ENCODE assay signal across 21 mouse cellular contexts in genomic region chr13:25159917-25160316, GRCm38 (mm10).
A peak's percentile ranks its signal among the peaks of the same experiment; 100 is the strongest.
DNase-seq lines count a peak whose midpoint lies in the region; ATAC-seq and TF ChIP-seq lines count a peak whose summit lies in the region.
"Had no signal": no experiment of that assay in that cellular context is flagged by ENCODE, and none has a peak within 500 bp of the region (broad histone marks: within the 10 kb centered on the region; RNA-seq: fewer than 3 reads in every experiment).

No protein-coding gene starts in this region.

- no peak for TF ChIP-seq CTCF in lung, embryonic 14.5 days (IDR thresholded peaks at IDR 0.05; ENCODE audit: low read depth)

- H3K4me2 ChIP-seq in forebrain, embryonic 16.5 days (ENCODE audit: low read length): no peak overlapping the region
- no peak overlapping the region for H3K4me2 ChIP-seq in forebrain, embryonic 11.5 days (ENCODE audit: low read depth, low read length, severe bottlenecking)
- no peak overlapping the region for H3K4me2 ChIP-seq in lung, embryonic 14.5 days
- no peak overlapping the region for H3K4me2 ChIP-seq in lung, embryonic 16.5 days (ENCODE audit: low read depth, low read length)
- H3K4me2 ChIP-seq in stomach, embryonic 16.5 days (ENCODE audit: low read depth, low read length): no peak overlapping the region
- no peak overlapping the region for H3K4me2 ChIP-seq in heart, embryonic 12.5 days
- H3K4me2 ChIP-seq: embryonic facial prominence, embryonic 15.5 days; limb, embryonic 13.5 days; midbrain, embryonic 11.5 days; neural tube, embryonic 12.5 days had no signal

- H3K27ac ChIP-seq in forebrain, embryonic 16.5 days (ENCODE audit: low read length): no peak overlapping the region
- H3K27ac ChIP-seq in forebrain, embryonic 11.5 days (ENCODE audit: low read depth, low read length): no peak overlapping the region
- H3K27ac ChIP-seq in lung, embryonic 14.5 days (ENCODE audit: low read depth): peak overlapping the region; percentile 6; the same call in 1 of the 2 replicates
- H3K27ac ChIP-seq in lung, embryonic 16.5 days (ENCODE audit: low read length): no peak overlapping the region
- H3K27ac ChIP-seq in stomach, embryonic 16.5 days (ENCODE audit: low read length): no peak overlapping the region
- H3K27ac ChIP-seq in heart, embryonic 12.5 days (ENCODE audit: poor library complexity, severe bottlenecking): no peak overlapping the region
- H3K27ac ChIP-seq: embryonic facial prominence, embryonic 15.5 days; heart, embryonic 10.5 days; limb, embryonic 13.5 days; neural tube, embryonic 12.5 days had no signal

- no peak overlapping the region for H3K4me3 ChIP-seq in forebrain, embryonic 16.5 days (replicated peaks; ENCODE audit: low read length)
- H3K4me3 ChIP-seq in forebrain, embryonic 11.5 days (ENCODE audit: low read depth, low read length): no peak overlapping the region
- no peak overlapping the region for H3K4me3 ChIP-seq in lung, embryonic 14.5 days (ENCODE audit: low read depth, low read length)
- H3K4me3 ChIP-seq in lung, embryonic 16.5 days (ENCODE audit: low read length): no peak overlapping the region
- H3K4me3 ChIP-seq in stomach, embryonic 16.5 days (replicated peaks; ENCODE audit: low read length): no peak overlapping the region
- H3K4me3 ChIP-seq in heart, embryonic 12.5 days: no peak overlapping the region
- H3K4me3 ChIP-seq: embryonic facial prominence, embryonic 15.5 days; heart, embryonic 10.5 days; limb, embryonic 13.5 days; neural tube, embryonic 12.5 days had no signal

- no peaks in the 10 kb centered on the region for H3K36me3 ChIP-seq in forebrain, embryonic 16.5 days (ENCODE audit: control insufficient read depth, insufficient read depth)
- H3K36me3 ChIP-seq in forebrain, embryonic 11.5 days (ENCODE audit: control insufficient read depth, insufficient read depth, low read length): no peaks in the 10 kb centered on the region
- H3K36me3 ChIP-seq in lung, embryonic 14.5 days (ENCODE audit: insufficient read depth): no peaks in the 10 kb centered on the region
- no peaks in the 10 kb centered on the region for H3K36me3 ChIP-seq in lung, embryonic 16.5 days (ENCODE audit: control insufficient read depth, insufficient read depth, low read length)
- no peaks in the 10 kb centered on the region for H3K36me3 ChIP-seq in stomach, embryonic 16.5 days (ENCODE audit: control insufficient read depth, insufficient read depth, low read length)
- no peaks in the 10 kb centered on the region for H3K36me3 ChIP-seq in heart, embryonic 12.5 days
- H3K36me3 ChIP-seq: embryonic facial prominence, embryonic 15.5 days; heart, embryonic 10.5 days; limb, embryonic 13.5 days; neural tube, embryonic 12.5 days had no signal

- no peak overlapping the region for H3K9ac ChIP-seq in forebrain, embryonic 16.5 days (replicated peaks; ENCODE audit: low read depth, low read length)
- H3K9ac ChIP-seq in forebrain, embryonic 11.5 days (ENCODE audit: low read length): no peak overlapping the region
- H3K9ac ChIP-seq in lung, embryonic 14.5 days: no peak overlapping the region
- no peak overlapping the region for H3K9ac ChIP-seq in lung, embryonic 16.5 days (ENCODE audit: low read length)
- no peak overlapping the region for H3K9ac ChIP-seq in stomach, embryonic 16.5 days (ENCODE audit: low read length)
- no peak overlapping the region for H3K9ac ChIP-seq in heart, embryonic 12.5 days
- H3K9ac ChIP-seq: embryonic facial prominence, embryonic 15.5 days; limb, embryonic 13.5 days; neural tube, embryonic 12.5 days had no signal

- 65% methylated on average over 2 of the region's 2 CpGs for WGBS in forebrain, embryonic 16.5 days
- 77% methylated on average over 2 of the region's 2 CpGs for WGBS in forebrain, embryonic 11.5 days
- 39% methylated on average over 2 of the region's 2 CpGs for WGBS in lung, embryonic 14.5 days
- WGBS in lung, embryonic 16.5 days: 38% methylated on average over 2 of the region's 2 CpGs
- 30% methylated on average over 2 of the region's 2 CpGs for WGBS in stomach, embryonic 16.5 days
- WGBS in heart, embryonic 12.5 days: 63% methylated on average over 2 of the region's 2 CpGs

- H3K9me3 ChIP-seq in forebrain, embryonic 16.5 days (ENCODE audit: control insufficient read depth, low read length): no peaks in the 10 kb centered on the region
- H3K9me3 ChIP-seq in forebrain, embryonic 11.5 days (ENCODE audit: control insufficient read depth, low read length): no peaks in the 10 kb centered on the region
- H3K9me3 ChIP-seq in lung, embryonic 14.5 days (ENCODE audit: low read depth, low read length): no peaks in the 10 kb centered on the region
- no peaks in the 10 kb centered on the region for H3K9me3 ChIP-seq in lung, embryonic 16.5 days (ENCODE audit: control insufficient read depth, low read length)
- H3K9me3 ChIP-seq in stomach, embryonic 16.5 days (replicated peaks; ENCODE audit: control insufficient read depth, low read length): no peaks in the 10 kb centered on the region
- no peaks in the 10 kb centered on the region for H3K9me3 ChIP-seq in heart, embryonic 12.5 days (replicated peaks)
- H3K9me3 ChIP-seq: embryonic facial prominence, embryonic 15.5 days; heart, embryonic 10.5 days; limb, embryonic 13.5 days; neural tube, embryonic 12.5 days had no signal

- ATAC-seq in forebrain, embryonic 16.5 days: 0 out of 2 replicates have a peak, but pooled peaks have one; percentile 21
- ATAC-seq in forebrain, embryonic 11.5 days (replicated peaks; ENCODE audit: low FRiP score): no peak
- ATAC-seq in lung, embryonic 14.5 days (ENCODE audit: insufficient read depth): peak; percentile 89
- peak; percentile 82 for ATAC-seq in lung, embryonic 16.5 days (ENCODE audit: low read depth)
- peak; percentile 58; the same call in 1 of the 2 replicates for ATAC-seq in stomach, embryonic 16.5 days (ENCODE audit: insufficient read depth, low FRiP score)
- no peak for ATAC-seq in heart, embryonic 12.5 days (ENCODE audit: insufficient number of reproducible peaks, low FRiP score)

- H3K27me3 ChIP-seq in forebrain, embryonic 16.5 days (replicated peaks; ENCODE audit: control insufficient read depth, insufficient read depth, low read length): no peaks in the 10 kb centered on the region
- no peaks in the 10 kb centered on the region for H3K27me3 ChIP-seq in forebrain, embryonic 11.5 days (ENCODE audit: control insufficient read depth, insufficient read depth, low read length)
- no peaks in the 10 kb centered on the region for H3K27me3 ChIP-seq in lung, embryonic 14.5 days (ENCODE audit: insufficient read depth, low read length)
- no peaks in the 10 kb centered on the region for H3K27me3 ChIP-seq in lung, embryonic 16.5 days (ENCODE audit: control insufficient read depth, insufficient read depth, low read depth, low read length)
- H3K27me3 ChIP-seq in stomach, embryonic 16.5 days (ENCODE audit: control insufficient read depth, insufficient read depth, low read length): no peaks in the 10 kb centered on the region
- H3K27me3 ChIP-seq in heart, embryonic 12.5 days (replicated peaks): no peaks in the 10 kb centered on the region
- H3K27me3 ChIP-seq: CH12.LX; embryonic facial prominence, embryonic 15.5 days; limb, embryonic 13.5 days; neural tube, embryonic 12.5 days had no signal

- peaks cover 8% of the 10 kb centered on the region for H3K4me1 ChIP-seq in forebrain, embryonic 16.5 days (replicated peaks; ENCODE audit: control insufficient read depth, insufficient read depth, low read length)
- H3K4me1 ChIP-seq in forebrain, embryonic 11.5 days (replicated peaks; ENCODE audit: control insufficient read depth, insufficient read depth, low read length): no peaks in the 10 kb centered on the region
- H3K4me1 ChIP-seq in lung, embryonic 14.5 days (ENCODE audit: insufficient read depth): no peaks in the 10 kb centered on the region
- peaks cover 2% of the 10 kb centered on the region; the same call in 1 of the 2 replicates for H3K4me1 ChIP-seq in lung, embryonic 16.5 days (replicated peaks; ENCODE audit: control insufficient read depth, insufficient read depth, low read length)
- no peaks in the 10 kb centered on the region for H3K4me1 ChIP-seq in stomach, embryonic 16.5 days (ENCODE audit: control insufficient read depth, insufficient read depth, low read length)
- no peaks in the 10 kb centered on the region for H3K4me1 ChIP-seq in heart, embryonic 12.5 days (replicated peaks)
- H3K4me1 ChIP-seq: embryonic facial prominence, embryonic 15.5 days; neural tube, embryonic 12.5 days had no signal

- no peak for DNase-seq in forebrain, embryonic 11.5 days (ENCODE audit: low spot score)
- peak; percentile 50 for DNase-seq in lung, embryonic 14.5 days
- no peak for DNase-seq in lung, postnatal 4 days
- DNase-seq: adrenal gland, postnatal 14 days; cerebellum, adult 11 months; cerebellum, postnatal 14 days; heart, postnatal 10 days; kidney, adult 18-20 months; kidney, postnatal 10 days; layer of hippocampus, postnatal 36 days; thymus, postnatal 4 days had no signal

Comparison
In these comparisons a context has a peak if more than half of its experiments do, and no peak if none do; other contexts are left out.
1. ATAC-seq: peak in forebrain, embryonic 16.5 days (single experiment), lung, embryonic 14.5 days (single experiment), lung, embryonic 16.5 days (single experiment) and stomach, embryonic 16.5 days (single experiment); none in forebrain, embryonic 11.5 days (single experiment) and heart, embryonic 12.5 days (single experiment).